Mouse (Mus musculus) heart, adult 18-20 months (tissue): ENCODE results near the gene Cep85l. TPM values are rescaled to one million over a fixed set of nuclear protein-coding genes. Genes with fewer than 3 reads are reported as not detected.

Experiments
- DNase-seq, 2 experiments: peaks; one replicate each; pipeline ENCODE4 v3.0.0; 2021 to 2022; ENCODE audit warnings: mixed read lengths in 1 of 2
- total RNA-seq, 2 experiments: library from RNA; stranded (reverse); gene quantifications; 2 replicates each; pipeline ENCODE4 v1.2.3; 2021

Gene Cep85l
- total RNA-seq, 2 experiments from 2014 or later, result 13.5 TPM

- DNase-seq, result no peak
Measured at GRCm38 (mm10) chr10:53394923-53395629, 15.3 kb upstream of the Cep85l start.

GRCm38 (mm10) chr10:53388227-53388920 is 8.6 kb upstream of the Cep85l start:
- no peak for DNase-seq

GRCm38 (mm10) chr10:53385438-53385837 is 5.7 kb upstream of the Cep85l start:
- no peak for DNase-seq

- no peak for DNase-seq
Measured at GRCm38 (mm10) chr10:53384896-53385295, 5.1 kb upstream of the Cep85l start.

GRCm38 (mm10) chr10:53382696-53383365 is 3.1 kb upstream of the Cep85l start:
- no peak for DNase-seq

- DNase-seq, result peak in 1 of 2 experiments; percentile 70
Measured at GRCm38 (mm10) chr10:53378981-53379708, 602 bp downstream of the Cep85l start.

- no peak for DNase-seq
Measured at GRCm38 (mm10) chr10:53378296-53378695, 1.5 kb downstream of the Cep85l start.

- no peak for DNase-seq
Measured at GRCm38 (mm10) chr10:53377096-53377495, 2.7 kb downstream of the Cep85l start.

GRCm38 (mm10) chr10:53373885-53374578 is 5.7 kb downstream of the Cep85l start:
- no peak for DNase-seq

- no peak for DNase-seq
Measured at GRCm38 (mm10) chr10:53367265-53367664, 12.5 kb downstream of the Cep85l start.

- DNase-seq, result no peak
Measured at GRCm38 (mm10) chr10:53364311-53364710, 15.4 kb downstream of the Cep85l start.

- DNase-seq, result no peak
Measured at GRCm38 (mm10) chr10:53359016-53359415, 20.7 kb downstream of the Cep85l start.

- no peak for DNase-seq
Measured at GRCm38 (mm10) chr10:53353665-53354064, 26.1 kb downstream of the Cep85l start.

GRCm38 (mm10) chr10:53349254-53349653 is 30.5 kb downstream of the Cep85l start:
- DNase-seq, result no peak

- DNase-seq, result peak; percentile 72 to 84
Measured at GRCm38 (mm10) chr10:53347787-53348755, 31.7 kb downstream of the Cep85l start.

- DNase-seq, result no peak
Measured at GRCm38 (mm10) chr10:53346916-53347315, 32.8 kb downstream of the Cep85l start.

- DNase-seq, result peak; percentile 62 to 84
Measured at GRCm38 (mm10) chr10:53346506-53346905, 33.2 kb downstream of the Cep85l start.

- no peak for DNase-seq
Measured at GRCm38 (mm10) chr10:53345508-53345907, 34.2 kb downstream of the Cep85l start.

- DNase-seq, result peak in 1 of 2 experiments; percentile 60
Measured at GRCm38 (mm10) chr10:53343865-53344264, 35.9 kb downstream of the Cep85l start.

- DNase-seq, result no peak
Measured at GRCm38 (mm10) chr10:53343384-53343783, 36.4 kb downstream of the Cep85l start.
